Mouse (Mus musculus) kidney, postnatal 25 days (tissue): ENCODE data around the gene Cacnb2.
A peak's percentile ranks its signal among the peaks of the same experiment; 100 is the strongest.

Experiments used
- DNase-seq, 2 experiments: peaks; one replicate each; pipeline ENCODE4 v3.0.0; 2021; ENCODE audit warnings: mixed read lengths in 2 of 2

The Cacnb2 gene

DNA sequence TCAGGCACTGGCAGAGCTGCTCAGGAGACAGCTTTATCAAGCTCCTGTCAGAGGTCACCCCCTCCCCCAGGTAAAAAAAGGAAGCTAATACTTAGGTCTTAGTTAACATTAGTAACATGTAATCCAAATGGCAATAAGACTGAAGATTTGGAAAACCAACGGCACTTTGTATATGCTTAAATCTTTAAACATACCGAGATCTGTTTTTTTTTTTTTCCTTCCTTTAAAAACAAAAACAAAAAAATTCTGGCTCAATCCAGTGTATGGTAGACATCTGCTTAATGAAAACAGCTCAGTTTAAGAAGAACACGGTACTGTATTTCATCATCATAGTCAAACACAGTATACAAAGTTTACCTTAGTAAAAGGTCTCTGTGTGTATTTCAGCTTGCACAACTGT is at the start of gene Cacnb2:
Cacnb2 (plus strand) TSS at position 301 of the 400 bp plus-strand sequence.
- DNase-seq: no peak

- no peak for DNase-seq
Observed at GRCm38 (mm10) chr2:14568020-14568419, 34.9 kb upstream of the Cacnb2 start.

DNA sequence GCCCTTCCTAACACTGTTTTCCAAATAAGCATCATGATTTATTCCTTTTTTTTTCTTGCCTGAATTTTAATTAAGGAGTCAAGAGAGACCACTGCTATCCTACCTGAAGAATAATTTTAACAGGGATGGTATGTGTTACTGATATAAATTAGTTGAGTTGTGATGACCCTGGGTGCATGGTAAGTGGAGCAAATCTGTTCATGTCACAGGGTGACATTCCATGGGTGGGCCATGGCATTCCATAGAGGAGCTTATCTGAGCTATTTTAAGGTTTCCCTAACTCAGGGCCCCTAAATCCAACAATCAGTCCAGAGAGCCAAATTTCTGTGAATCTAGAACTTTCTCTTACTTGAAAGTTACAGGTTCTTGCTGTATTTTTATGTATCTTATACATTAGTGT is 31.6 kb upstream of the Cacnb2 start:
- DNase-seq: no peak

DNA sequence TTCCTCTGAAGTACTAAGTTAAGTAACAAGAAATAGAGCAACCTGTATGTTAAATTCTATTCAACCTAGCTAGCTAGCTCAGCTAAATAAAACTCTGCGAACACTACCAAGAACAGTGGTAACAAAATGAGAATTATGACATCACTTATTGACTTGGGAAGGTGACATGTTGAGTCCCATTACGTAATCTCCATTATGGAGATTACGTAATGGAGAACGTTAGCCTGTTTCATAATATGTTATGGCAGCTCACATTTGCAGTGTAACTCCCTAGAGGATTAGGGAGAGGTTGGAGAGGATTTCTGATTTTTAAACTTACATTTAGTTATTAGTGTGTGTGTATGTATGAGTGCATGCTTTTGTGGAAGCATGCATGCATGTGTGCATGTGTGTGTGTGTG is 13.3 kb upstream of the Cacnb2 start:
- DNase-seq: no peak

GRCm38 (mm10) chr2:14597909-14598563 is 4.9 kb upstream of the Cacnb2 start:
- no peak for DNase-seq

DNA sequence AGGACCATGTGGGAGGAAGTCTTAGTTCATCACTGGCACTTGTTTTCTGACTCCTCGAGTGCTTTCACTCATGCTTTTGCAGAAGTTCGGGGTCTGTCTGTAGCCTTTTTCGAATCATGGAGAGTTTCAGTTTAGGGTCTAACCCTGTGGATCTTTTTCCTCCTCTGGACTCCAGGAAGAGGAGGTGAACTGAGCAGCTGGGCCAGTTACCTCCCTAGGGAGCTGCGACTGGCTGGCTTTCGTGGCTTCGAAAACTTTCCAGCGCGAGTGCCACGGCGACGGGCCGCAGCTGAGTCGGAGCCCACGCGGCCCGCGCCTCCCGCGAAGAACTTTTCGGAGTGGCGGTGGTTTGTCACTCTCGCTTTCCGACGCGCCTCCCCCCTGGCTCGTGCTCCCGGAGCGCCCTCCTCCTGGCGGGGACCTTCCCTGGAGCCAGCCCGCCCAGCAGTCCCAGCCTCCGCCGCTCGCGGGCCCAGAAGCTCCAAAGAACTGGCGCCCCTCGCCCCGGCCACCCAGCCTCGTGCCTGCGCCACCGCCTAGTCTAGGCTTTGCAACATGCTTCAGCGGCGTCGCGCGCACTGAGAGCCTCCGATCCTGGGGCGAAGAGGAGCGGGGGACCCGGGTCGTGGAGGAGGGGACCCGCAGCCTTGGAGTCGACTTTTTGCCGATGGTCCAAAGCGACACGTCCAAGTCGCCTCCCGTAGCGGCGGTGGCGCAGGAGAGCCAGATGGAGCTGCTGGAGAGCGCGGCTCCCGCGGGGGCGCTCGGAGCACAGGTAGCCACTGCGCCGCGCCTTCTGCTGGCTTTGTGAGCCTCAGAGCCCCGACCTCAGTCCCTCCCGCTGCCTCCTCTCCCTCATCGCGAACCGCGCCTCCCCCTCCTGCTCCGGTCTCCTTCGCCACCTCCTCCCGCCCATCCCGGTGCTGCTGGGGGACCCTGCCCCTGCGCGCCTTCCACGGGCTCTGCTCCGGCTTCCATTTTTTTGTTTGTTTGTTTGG is 1.2 kb downstream of the Cacnb2 start:
- DNase-seq: peak; percentile 34 to 53

DNA sequence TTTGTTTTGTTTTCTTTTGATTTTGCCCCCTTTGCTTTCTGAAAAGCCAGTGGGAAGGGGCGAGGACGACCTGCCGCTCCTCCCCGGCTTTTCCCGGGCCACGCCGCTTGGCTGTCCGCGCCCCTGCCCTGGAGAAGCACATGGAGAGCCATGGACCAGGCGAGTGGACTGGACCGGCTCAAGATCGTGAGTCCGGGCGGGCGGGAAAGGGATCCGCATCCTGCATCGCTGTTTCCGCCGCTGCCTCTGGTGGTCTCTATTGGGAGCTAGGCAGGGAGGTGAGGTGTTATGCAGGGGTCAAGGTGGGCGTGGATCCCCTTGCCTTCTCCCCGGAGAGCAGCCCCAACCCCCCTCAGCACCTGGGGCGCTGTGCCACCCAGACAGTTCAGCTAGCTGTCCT is 1.9 kb downstream of the Cacnb2 start:
- DNase-seq: peak; percentile 12 to 40

DNA sequence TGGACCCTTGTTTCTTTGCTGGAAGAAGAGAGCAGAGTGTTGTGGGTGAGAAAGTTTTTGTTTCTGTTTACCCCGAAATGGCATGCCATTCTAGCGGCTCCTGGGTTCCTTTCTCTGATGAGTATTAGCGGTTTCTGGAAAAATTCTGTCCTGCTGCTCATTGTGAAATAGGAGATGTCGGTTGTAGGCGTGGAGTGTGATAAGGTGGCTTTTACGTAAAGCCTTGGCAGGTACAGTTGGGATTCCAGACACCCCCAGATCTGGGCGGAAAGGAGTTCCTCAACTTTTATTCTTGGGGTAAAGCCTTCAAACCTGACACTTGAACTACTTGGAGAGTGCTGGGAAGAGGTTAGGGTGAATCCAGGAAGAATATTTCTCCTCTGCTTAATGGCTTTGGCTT is 2.3 kb downstream of the Cacnb2 start:
- no peak for DNase-seq

DNA sequence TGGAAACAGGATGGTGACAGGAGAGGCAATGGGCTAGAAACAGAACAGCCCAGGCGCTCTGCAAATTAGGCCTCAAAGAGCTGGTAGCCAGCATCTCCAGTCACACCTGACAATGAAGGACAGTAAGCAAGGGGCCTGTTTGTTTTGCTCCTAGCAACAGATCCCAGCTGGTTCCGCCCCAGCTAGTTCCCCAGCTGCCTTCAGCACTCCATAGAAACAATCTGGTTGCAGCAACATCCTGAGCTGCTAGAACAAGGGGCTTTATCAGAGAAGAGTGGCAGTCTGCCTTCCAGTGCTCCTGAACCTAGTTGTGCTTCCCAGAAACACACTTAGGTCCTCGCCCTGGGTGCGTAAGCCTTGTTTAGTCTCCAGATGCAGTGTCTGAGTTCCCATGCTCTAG is 5.7 kb downstream of the Cacnb2 start:
- no peak for DNase-seq

DNA sequence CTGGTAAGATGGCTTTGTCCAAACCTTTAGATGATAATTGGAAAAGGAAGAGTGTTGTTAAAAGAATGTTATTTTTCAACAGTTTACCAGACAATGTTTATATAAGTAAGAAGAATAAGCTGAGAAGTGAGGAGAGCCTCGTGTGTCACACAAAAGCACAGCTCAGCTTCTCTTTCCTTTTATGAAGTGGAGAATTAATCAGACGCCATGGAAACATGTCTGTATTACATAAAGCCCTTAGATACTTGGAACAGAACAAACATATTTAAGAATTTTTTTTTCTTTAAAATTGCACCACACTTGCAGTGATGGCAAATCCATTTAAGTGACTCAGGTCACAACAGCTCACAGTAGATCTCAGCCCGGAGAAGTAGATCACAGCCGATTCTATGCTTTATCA is 9.8 kb downstream of the Cacnb2 start:
- DNase-seq: no peak

DNA sequence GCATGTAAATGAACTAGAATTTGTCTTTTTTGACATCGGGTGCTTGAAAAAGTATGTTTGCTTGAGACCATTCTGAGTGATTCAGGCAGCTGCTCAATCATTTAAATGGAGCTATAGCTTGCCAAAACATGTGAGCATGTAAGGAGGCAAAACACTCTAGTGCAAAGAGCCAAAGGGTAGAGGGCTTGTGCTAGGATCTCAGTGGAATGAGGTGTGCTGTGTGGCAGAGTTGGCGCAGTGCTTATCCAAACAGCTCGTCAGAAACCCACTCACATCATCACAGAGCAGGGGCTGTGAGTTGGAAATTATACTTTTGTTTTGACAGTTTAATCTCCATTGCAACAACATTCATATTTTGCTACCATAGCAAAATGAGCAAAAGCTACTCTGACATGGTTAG is 13.5 kb downstream of the Cacnb2 start:
- DNase-seq: no peak

DNA sequence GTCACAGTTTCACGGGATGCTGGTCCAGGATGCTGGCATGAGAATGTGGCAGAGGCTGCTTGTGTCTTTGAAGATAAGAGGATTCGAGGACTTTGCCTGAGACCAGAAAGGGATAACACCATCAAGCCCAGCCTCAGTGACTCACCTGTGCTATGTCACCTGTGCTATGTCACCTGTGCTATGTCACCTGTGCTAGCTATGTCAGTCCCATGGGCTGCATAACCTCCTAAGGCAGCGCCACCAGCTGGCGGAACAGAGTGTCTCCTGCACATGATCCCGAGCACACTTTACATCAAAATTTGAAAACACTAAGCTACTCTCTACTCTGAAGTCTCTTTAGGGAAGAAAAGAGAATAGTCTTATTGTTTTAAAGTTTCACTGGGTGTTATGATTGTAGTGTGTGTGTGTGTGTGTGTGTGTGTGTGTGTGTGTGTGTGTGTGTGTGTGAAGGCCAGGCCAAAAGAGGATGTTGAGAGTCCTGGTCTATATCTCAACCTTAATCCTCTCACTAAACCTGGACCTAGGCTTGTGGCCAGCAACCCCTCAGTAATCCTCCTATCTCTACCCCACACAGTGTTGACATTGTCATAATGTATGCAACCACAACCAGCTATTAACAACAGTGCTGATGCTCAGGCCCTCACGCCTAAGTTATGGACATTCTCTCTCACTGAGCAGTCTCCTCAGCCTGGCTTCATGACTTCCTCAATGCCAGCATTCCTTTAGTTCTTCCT is 17.4 kb downstream of the Cacnb2 start:
- no peak for DNase-seq

DNA sequence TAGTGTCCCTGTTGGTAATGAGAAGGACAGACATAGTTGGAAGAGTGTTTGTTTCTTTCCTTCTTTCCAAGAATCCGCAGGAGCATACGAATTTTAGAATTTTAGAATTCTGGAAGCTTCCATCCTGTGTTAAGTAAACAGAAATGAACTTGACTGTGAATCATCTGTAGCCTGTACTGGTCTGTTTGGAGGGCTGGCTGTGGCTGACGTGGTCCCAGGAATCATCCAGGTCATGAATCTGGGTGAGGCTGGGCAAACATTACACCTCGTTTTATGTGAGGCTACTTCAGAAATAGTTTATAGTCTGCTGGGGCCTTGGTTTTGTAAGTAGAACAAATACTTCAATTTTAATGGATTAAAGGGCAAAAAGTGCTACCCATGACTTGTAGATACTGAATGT is 18.0 kb downstream of the Cacnb2 start:
- DNase-seq: no peak

- DNase-seq: no peak
Observed at GRCm38 (mm10) chr2:14623820-14624219, 20.9 kb downstream of the Cacnb2 start.

DNA sequence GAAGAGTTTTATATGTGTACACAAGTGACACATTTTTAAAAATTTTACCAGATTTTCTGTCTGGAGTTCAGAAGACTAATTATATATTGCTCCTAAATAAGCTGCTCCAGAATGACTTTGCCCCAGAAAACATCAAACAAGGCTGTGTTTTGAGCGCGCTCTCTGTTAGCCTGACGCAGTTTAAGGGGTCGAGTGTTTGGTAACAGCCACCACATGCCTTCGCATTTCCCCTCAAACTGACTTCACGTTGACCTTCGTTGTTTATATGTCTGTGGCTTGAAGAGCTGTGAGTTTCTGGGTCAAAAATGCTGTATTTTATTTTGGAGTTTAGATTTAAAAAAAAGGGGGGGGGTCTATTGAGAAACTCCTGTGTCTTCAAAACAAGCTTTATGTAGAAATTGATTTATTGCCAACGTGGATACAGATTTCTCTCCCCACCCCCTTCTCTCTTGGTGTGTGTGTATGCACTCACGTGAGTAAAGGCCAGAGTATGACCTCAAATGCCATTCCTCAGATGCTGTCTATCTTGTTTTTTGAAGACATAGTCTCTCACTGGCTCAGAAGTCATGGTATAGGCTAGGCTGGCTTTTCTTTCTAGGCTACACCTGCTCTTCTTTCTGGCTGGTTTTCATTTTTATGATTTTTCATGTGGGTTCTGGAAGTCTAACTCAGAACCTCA is 27.1 kb downstream of the Cacnb2 start:
- no peak for DNase-seq

GRCm38 (mm10) chr2:14631590-14631989 is 28.7 kb downstream of the Cacnb2 start:
- no peak for DNase-seq

DNA sequence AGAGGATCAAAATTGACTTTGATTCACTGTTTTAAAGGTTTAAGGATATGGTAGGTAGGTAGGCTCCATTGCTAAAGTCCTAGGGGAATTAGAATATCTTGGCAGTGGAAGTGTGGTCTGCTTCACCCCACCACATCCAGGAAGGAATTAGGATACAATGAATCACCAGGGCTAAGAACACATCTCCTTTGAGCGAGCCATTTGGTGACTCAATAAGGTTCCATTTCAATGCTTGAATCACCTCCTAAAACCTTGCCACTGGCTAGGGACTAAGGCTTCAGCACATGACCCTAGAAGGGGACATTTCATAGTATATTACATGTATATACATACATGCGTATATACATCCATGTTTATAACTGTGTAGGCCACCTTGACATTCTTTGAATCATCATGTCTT is 30.3 kb downstream of the Cacnb2 start:
- no peak for DNase-seq

GRCm38 (mm10) chr2:14639266-14639665 is 36.4 kb downstream of the Cacnb2 start:
- DNase-seq: no peak

GRCm38 (mm10) chr2:14639877-14640276 is 37.0 kb downstream of the Cacnb2 start:
- DNase-seq: no peak

- no peak for DNase-seq
Observed at GRCm38 (mm10) chr2:14641040-14641439, 38.2 kb downstream of the Cacnb2 start.

- peak; percentile 42 to 49 for DNase-seq
Observed at GRCm38 (mm10) chr2:14651268-14651667, 48.4 kb downstream of the Cacnb2 start.

GRCm38 (mm10) chr2:14656673-14657072 is 53.8 kb downstream of the Cacnb2 start:
- no peak for DNase-seq
